Mouse (Mus musculus) stomach, postnatal 0 days (tissue): ENCODE data around the gene Ric8b. TPM values are rescaled to one million over a fixed set of nuclear protein-coding genes. Genes with fewer than 3 reads are reported as not detected.
A peak's percentile ranks its signal among the peaks of the same experiment; 100 is the strongest.

Source experiments
- ATAC-seq: fragments of 200-750 bp; cut with Nextera tagmentation; 2 replicates; pipeline ENCODE4 v1.8.0; 2017; ENCODE audit not compliant: low FRiP score, low TSS enrichment
- DNase-seq: peaks from one replicate; pipeline ENCODE4 v3.0.0-alpha.2; 2016; ENCODE audit warnings: low spot score
- H3K27ac ChIP-seq: fragments of 300-500 bp; sonication (generic); replicated peaks from 2 replicates; pipeline ENCODE4 v1.5.1; 2014; ENCODE audit warnings: mild to moderate bottlenecking, control low read depth
- H3K27me3 ChIP-seq: fragments of 300-500 bp; sonication (generic); 2 replicates; pipeline ENCODE4 v1.6.1; 2014; ENCODE audit warnings: low read length; ENCODE audit not compliant: control insufficient read depth, insufficient read depth
- H3K36me3 ChIP-seq: fragments of 300-500 bp; sonication (generic); 2 replicates; pipeline ENCODE4 v1.6.1; 2014; ENCODE audit warnings: low read length, mixed read lengths; ENCODE audit not compliant: control insufficient read depth, insufficient read depth
- H3K4me1 ChIP-seq: fragments of 300-500 bp; sonication (generic); replicated peaks from 2 replicates; pipeline ENCODE4 v1.6.1; 2014; ENCODE audit warnings: antibody characterized with exemption; ENCODE audit not compliant: control insufficient read depth, insufficient read depth
- H3K4me2 ChIP-seq: fragments of 300-500 bp; sonication (generic); replicated peaks from 2 replicates; pipeline ENCODE4 v1.6.1; 2014; ENCODE audit warnings: low read depth, mild to moderate bottlenecking, control low read depth, moderate library complexity
- H3K4me3 ChIP-seq: fragments of 300-500 bp; sonication (generic); 2 replicates; pipeline ENCODE4 v1.5.1; 2014; ENCODE audit warnings: low read depth, low read length, control low read depth
- H3K9ac ChIP-seq: fragments of 300-500 bp; sonication (generic); 2 replicates; pipeline ENCODE4 v1.6.1; 2014; ENCODE audit warnings: mild to moderate bottlenecking, low read length, control low read depth, mixed read lengths
- H3K9me3 ChIP-seq: fragments of 300-500 bp; sonication (generic); 2 replicates; pipeline ENCODE4 v1.6.1; 2016; ENCODE audit warnings: low read length; ENCODE audit not compliant: control insufficient read depth
- CTCF ChIP-seq: IDR thresholded peaks from 2 replicates; pipeline ENCODE4 v1.5.1; 2016; ENCODE audit warnings: antibody characterized with exemption, low read depth, mild to moderate bottlenecking, moderate library complexity
- EP300 ChIP-seq: optimal IDR thresholded peaks from 2 replicates; pipeline ENCODE3; 2016; ENCODE audit warnings: antibody characterized with exemption
- WGBS: fragments of 180-500 bp; shearing (Covaris S2); extraction: QIAGEN DNeasy Blood & Tissue Kit; methylation state at CpG from one replicate; pipeline ENCODE4 v1.1.7; 2014; 5-methylcytosine and 5-hydroxymethylcytosine counted together
- polyA plus RNA-seq: library from polyadenylated mRNA; unstranded; fragments of >200 nt; fragmentation: Nextera tagmentation; extraction: Ambion mirVana; gene quantifications from 2 replicates; pipeline ENCODE4 v1.2.1, GENCODE M21; 2015

Gene Ric8b
- polyA plus RNA-seq, 1 experiment from 2014 or later, result 7.4 TPM

DNA sequence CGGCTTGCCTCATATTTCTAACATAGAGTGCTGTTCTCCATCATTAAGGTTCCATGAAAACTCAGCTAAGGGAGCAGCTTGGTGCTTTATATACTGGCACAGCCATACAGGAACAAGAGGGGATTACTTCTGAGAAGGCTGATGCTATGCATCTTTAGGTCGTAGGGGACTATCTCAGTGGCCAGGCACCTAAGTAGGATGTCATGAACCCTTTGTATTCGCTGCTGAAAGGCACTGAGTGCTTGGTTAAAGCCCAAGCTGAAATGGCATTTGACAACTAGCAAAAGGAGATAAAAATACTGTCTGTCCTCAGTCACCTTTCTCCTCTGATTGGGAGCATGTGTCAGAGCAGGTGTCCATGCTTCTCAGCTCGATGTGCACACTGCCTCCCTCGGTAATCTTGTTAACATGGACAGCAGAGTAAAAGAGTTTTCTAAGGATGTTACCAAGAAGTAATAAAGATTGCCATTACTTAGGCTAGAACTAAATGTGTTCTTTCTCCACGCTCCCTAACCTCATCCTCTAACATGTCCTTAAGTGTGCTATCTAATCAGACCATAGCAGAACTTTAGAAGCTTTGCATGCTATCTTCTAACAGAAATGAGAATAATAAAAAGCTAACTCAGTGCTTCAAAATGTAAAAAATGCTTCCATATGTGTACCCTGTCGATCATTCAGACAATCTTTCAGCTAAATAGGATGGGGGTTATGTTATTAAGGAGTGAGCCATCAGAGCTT is 89.3 kb downstream of the Ric8b start:
- no peaks in the 10 kb centered on the region for H3K27me3 ChIP-seq
- H3K27ac ChIP-seq, result no peak overlapping the region
- H3K9me3 ChIP-seq, result no peaks in the 10 kb centered on the region
- H3K4me1 ChIP-seq, result no peaks in the 10 kb centered on the region
- no peak overlapping the region for H3K4me2 ChIP-seq
- no peak for ATAC-seq
- H3K36me3 ChIP-seq, result peaks cover 2% of the 10 kb centered on the region; the same call in 1 of the 2 replicates
- TF ChIP-seq EP300 (no peak), CTCF (no peak)
- 78% methylated on average over 7 of the region's 7 CpGs for WGBS
- H3K9ac ChIP-seq, result no peak overlapping the region
- no peak for DNase-seq
- H3K4me3 ChIP-seq, result no peak overlapping the region

- Histone ChIP-seq H3K9me3 (no peaks in the 10 kb centered on the region), H3K27ac (no peak overlapping the region), H3K4me2 (no peak overlapping the region), H3K9ac (no peak overlapping the region), H3K4me1 (no peaks in the 10 kb centered on the region), H3K36me3 (peaks cover 3% of the 10 kb centered on the region; the same call in 1 of the 2 replicates), H3K27me3 (no peaks in the 10 kb centered on the region), H3K4me3 (no peak overlapping the region)
- no peak for DNase-seq
- no peak for ATAC-seq
- no peak for TF ChIP-seq CTCF
- TF ChIP-seq EP300, result no peak
- WGBS, result 80% methylated on average over 11 of the region's 11 CpGs
These were observed 90.7 kb downstream of the Ric8b start for GRCm38 (mm10) chr10:85007861-85008840.

GRCm38 (mm10) chr10:85011066-85011465 is 93.7 kb downstream of the Ric8b start:
- ATAC-seq, result no peak
- DNase-seq, result no peak
- no peak overlapping the region for H3K4me3 ChIP-seq

DNA sequence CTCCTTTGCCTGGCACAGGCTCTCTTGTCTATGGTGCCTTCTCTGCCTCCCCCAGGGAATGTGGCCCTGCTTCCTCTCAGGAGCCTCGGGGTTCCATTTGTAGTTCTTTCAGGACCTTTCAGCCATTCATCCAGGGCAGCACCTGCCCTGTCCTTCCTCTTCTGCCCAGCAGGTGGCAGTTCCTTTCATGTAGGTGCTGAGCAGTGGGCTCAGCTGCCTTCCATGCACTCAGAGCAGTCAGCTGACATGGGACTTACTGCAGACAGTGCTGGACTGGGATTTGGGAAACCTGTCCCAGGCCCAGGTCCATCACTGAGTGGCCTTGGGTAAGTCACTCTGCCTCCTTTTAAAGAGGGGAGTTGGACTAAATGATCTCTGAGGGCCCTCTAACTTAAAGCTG is 96.0 kb downstream of the Ric8b start:
- no peak overlapping the region for H3K9ac ChIP-seq
- no peak overlapping the region for H3K27ac ChIP-seq
- H3K4me1 ChIP-seq, result no peaks in the 10 kb centered on the region
- peak; percentile 54 for DNase-seq
- no peak for TF ChIP-seq EP300
- TF ChIP-seq CTCF, result peak; percentile 82
- WGBS, result 13% methylated on average over 1 of the region's 1 CpGs
- H3K36me3 ChIP-seq, result peaks cover 8% of the 10 kb centered on the region; the same call in 1 of the 2 replicates
- ATAC-seq, result no peak
- no peaks in the 10 kb centered on the region for H3K27me3 ChIP-seq
- H3K9me3 ChIP-seq, result no peaks in the 10 kb centered on the region
- no peak overlapping the region for H3K4me3 ChIP-seq
- no peak overlapping the region for H3K4me2 ChIP-seq

More at GRCm38 (mm10) chr10:85011066-85011465, 93.7 kb downstream of the Ric8b start:
- Histone ChIP-seq H3K4me1 (no peaks in the 10 kb centered on the region), H3K9ac (no peak overlapping the region), H3K4me2 (no peak overlapping the region), H3K27me3 (no peaks in the 10 kb centered on the region), H3K27ac (no peak overlapping the region), H3K9me3 (no peaks in the 10 kb centered on the region), H3K36me3 (peaks cover 6% of the 10 kb centered on the region)
- 81% methylated on average over 2 of the region's 2 CpGs for WGBS
- TF ChIP-seq CTCF, result no peak
- no peak for TF ChIP-seq EP300

GRCm38 (mm10) chr10:85013924-85014428 is 96.6 kb downstream of the Ric8b start:
- TF ChIP-seq CTCF (no peak), EP300 (no peak)
- no peaks in the 10 kb centered on the region for H3K27me3 ChIP-seq
- H3K9ac ChIP-seq, result no peak overlapping the region
- DNase-seq (no peak), ATAC-seq (no peak)
- H3K4me1 ChIP-seq, result no peaks in the 10 kb centered on the region
- no peaks in the 10 kb centered on the region for H3K9me3 ChIP-seq
- no peak overlapping the region for H3K4me2 ChIP-seq
- H3K4me3 ChIP-seq, result no peak overlapping the region
- H3K27ac ChIP-seq, result no peak overlapping the region
- H3K36me3 ChIP-seq, result peaks cover 8% of the 10 kb centered on the region; the same call in 1 of the 2 replicates
- WGBS, result 92% methylated on average over 8 of the region's 8 CpGs
